8 mouse cellular contexts compared by ENCODE assay signal in the genomic region with DNA sequence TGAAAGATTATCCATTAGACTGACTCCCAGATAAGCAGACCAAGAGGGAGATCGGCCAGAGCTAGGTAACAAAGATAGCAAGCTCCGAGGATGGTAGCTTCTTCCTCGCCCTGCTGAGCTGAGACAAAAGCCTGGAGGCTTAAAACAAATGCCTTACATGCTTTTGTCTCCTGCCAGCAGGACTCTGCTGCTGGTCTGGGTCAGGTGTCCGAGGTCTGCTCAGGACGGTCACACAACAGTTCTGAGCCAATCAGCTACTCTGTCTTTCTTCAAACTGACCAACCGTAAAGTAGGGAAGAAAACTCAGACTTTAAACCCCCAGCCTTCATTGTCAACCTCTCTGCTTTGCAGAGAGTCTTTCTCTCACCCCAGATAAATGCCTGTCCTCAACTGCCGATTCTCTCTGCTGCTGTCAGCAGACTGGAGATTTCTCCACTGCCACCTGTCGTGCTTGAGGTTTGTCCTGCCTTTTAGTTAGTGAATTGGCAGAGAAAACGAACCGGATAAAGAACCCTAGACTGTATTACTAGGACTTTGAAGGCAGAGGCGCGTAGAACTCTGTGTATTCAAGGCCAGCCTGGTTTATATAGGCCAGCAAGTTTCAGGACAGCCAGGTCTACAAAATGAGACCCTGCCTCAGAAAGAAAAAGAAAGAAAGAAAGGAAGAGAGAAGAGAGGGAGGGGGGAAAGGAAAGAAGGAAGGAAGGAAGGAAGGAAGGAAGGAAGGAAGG. TPM values are rescaled to one million over a fixed set of nuclear protein-coding genes. Genes with fewer than 3 reads are reported as not detected.
DNase-seq lines count a peak whose midpoint lies in the region; ATAC-seq and TF ChIP-seq lines count a peak whose summit lies in the region.

A gene (plus strand): TSS at position 350 of the 731 bp plus-strand sequence.

- ATAC-seq in lung, embryonic 15.5 days (ENCODE audit: borderline replicate concordance, extremely low read depth, low FRiP score, low TSS enrichment): no peak
- ATAC-seq in hindbrain, embryonic 13.5 days (ENCODE audit: low FRiP score): no peak

- H3K27ac ChIP-seq in lung, embryonic 15.5 days: no peak within 1 kb of the TSS
- H3K27ac ChIP-seq in hindbrain, embryonic 13.5 days: no peak within 1 kb of the TSS
- peak within 1 kb of the TSS; percentile 53 for H3K27ac ChIP-seq in liver, adult 2 months (replicated peaks; ENCODE audit: insufficient read depth, low read depth, low read length)

- H3K27me3 ChIP-seq in lung, embryonic 15.5 days: no peaks in the 10 kb centered on the region
- H3K27me3 ChIP-seq in hindbrain, embryonic 13.5 days: no peaks in the 10 kb centered on the region
- H3K27me3 ChIP-seq in liver, adult 2 months (ENCODE audit: control insufficient read depth, insufficient read depth, low read length): no peaks in the 10 kb centered on the region

- H3K9ac ChIP-seq in lung, embryonic 15.5 days: no peak within 1 kb of the TSS
- H3K9ac ChIP-seq in hindbrain, embryonic 13.5 days: peak within 1 kb of the TSS; percentile 43
- peak within 1 kb of the TSS; percentile 44 for H3K9ac ChIP-seq in liver, adult 2 months (ENCODE audit: low read depth, low read length)

- H3K4me3 ChIP-seq in lung, embryonic 15.5 days: no peak within 1 kb of the TSS
- peak within 1 kb of the TSS; percentile 17; the same call in 1 of the 2 replicates for H3K4me3 ChIP-seq in hindbrain, embryonic 13.5 days
- peak within 1 kb of the TSS; percentile 22; the same call in 1 of the 2 replicates for H3K4me3 ChIP-seq in liver, adult 2 months (ENCODE audit: insufficient read depth, low read depth, low read length)

- H3K36me3 ChIP-seq in lung, embryonic 15.5 days: no peaks in the 10 kb centered on the region
- no peaks in the 10 kb centered on the region for H3K36me3 ChIP-seq in hindbrain, embryonic 13.5 days
- no peaks in the 10 kb centered on the region for H3K36me3 ChIP-seq in liver, adult 2 months (ENCODE audit: control insufficient read depth, insufficient read depth, low read length)

- H3K9me3 ChIP-seq in lung, embryonic 15.5 days: no peaks in the 10 kb centered on the region
- no peaks in the 10 kb centered on the region for H3K9me3 ChIP-seq in hindbrain, embryonic 13.5 days

- H3K79me2 ChIP-seq in liver, adult 2 months (ENCODE audit: control insufficient read depth, insufficient read depth, low read length): no peaks in the 10 kb centered on the region

- 0 out of 2 replicates have a peak, but pooled peaks cover 4% of the 10 kb centered on the region for H3K4me1 ChIP-seq in lung, embryonic 15.5 days
- peaks cover 14% of the 10 kb centered on the region for H3K4me1 ChIP-seq in hindbrain, embryonic 13.5 days (replicated peaks)
- H3K4me1 ChIP-seq in liver, adult 2 months (ENCODE audit: control insufficient read depth, insufficient read depth, low read length): peaks cover 7% of the 10 kb centered on the region; the same call in 1 of the 2 replicates

- no peak for DNase-seq in lung, postnatal 25 days (ENCODE audit: low spot score)
- peak; percentile 93 for DNase-seq in liver, adult 2 months (ENCODE audit: extremely low read depth, low read depth, low spot score)
- peak; percentile 83 for DNase-seq in yolk sac, embryonic 10.5 days (ENCODE audit: low spot score)
- DNase-seq in right cerebral cortex, postnatal 25 days: no peak
- no peak for DNase-seq in adrenal gland, adult 18-20 months (ENCODE audit: low spot score in 2 of 2)
- no peak for DNase-seq in gastrocnemius, postnatal 4 days (ENCODE audit: low spot score in 2 of 2)

- WGBS in lung, embryonic 15.5 days: 5% methylated on average over 12 of the region's 12 CpGs
- WGBS in hindbrain, embryonic 13.5 days: 1% methylated on average over 12 of the region's 12 CpGs
- 5% methylated on average over 12 of the region's 12 CpGs for WGBS in liver, adult 2 months

- no peak for TF ChIP-seq CTCF in liver, adult 2 months (IDR thresholded peaks at IDR 0.05; ENCODE audit: low read depth, low read length)

- peak within 1 kb of the TSS; percentile 33 for H3K4me2 ChIP-seq in lung, embryonic 15.5 days
- peak within 1 kb of the TSS; percentile 45 for H3K4me2 ChIP-seq in hindbrain, embryonic 13.5 days

- 0 out of 2 replicates have a peak, but pooled peaks have one; percentile 20 for TF ChIP-seq POLR2A in liver, adult 2 months (IDR thresholded peaks at IDR 0.05; ENCODE audit: extremely low read depth, insufficient read depth, low read length)

RNA-seq across cellular contexts. Expression of the gene that starts here (rescaled TPM):
- polyA plus RNA-seq in lung, embryonic 15.5 days (2015; fragmentation: Nextera tagmentation; extraction: Ambion mirVana): 0.77 and 1.1 TPM in 2 replicates
- 0.36 and 0.62 TPM in 2 replicates for polyA plus RNA-seq in hindbrain, embryonic 13.5 days (2015; fragmentation: Nextera tagmentation; extraction: Ambion mirVana)
- total RNA-seq in liver, adult 2 months (2014; rRNA removed): 5.9 and 7.4 TPM in 2 replicates
- 9.0 and 10.0 TPM in 2 replicates for polyA plus RNA-seq in liver, adult 2 months (2012; rRNA removed)
- under 1 TPM in 1 of 2 experiments, not detected in 1; 0.38 TPM for total RNA-seq in adrenal gland, adult 18-20 months (2021)
- total RNA-seq in gastrocnemius, postnatal 4 days (2021): not detected

Comparison
In these comparisons a context has a peak if more than half of its experiments do, and no peak if none do; other contexts are left out.
1. DNase-seq: peak in liver, adult 2 months (single experiment) and yolk sac, embryonic 10.5 days (single experiment); none in lung, postnatal 25 days (single experiment), right cerebral cortex, postnatal 25 days (single experiment), adrenal gland, adult 18-20 months (0 of 2) and gastrocnemius, postnatal 4 days (0 of 2).